Mouse (Mus musculus) G1E-ER4 (cell line): ENCODE results near the gene Gabrd. TPM values are rescaled to one million over a fixed set of nuclear protein-coding genes. Genes with fewer than 3 reads are reported as not detected.

Experiments used
- GATA1 ChIP-seq: IDR thresholded peaks from one replicate; pipeline ENCODE4 v1.8.0; 2012; ENCODE audit warnings: low read length, inconsistent platforms
- polyA plus RNA-seq: library from polyadenylated mRNA; stranded (reverse); fragments of >175 nt; gene quantifications from 2 replicates; pipeline ENCODE4 v1.2.3, GENCODE M21; 2012

Gabrd gene
- polyA plus RNA-seq = not detected in 2 replicates

GRCm38 (mm10) chr4:155397511-155398221, at the start of gene Gabrd:
Gene Gabrd (minus strand): TSS chr4:155398112.
- TF ChIP-seq GATA1 = no peak

- no peak for TF ChIP-seq GATA1
Measured at GRCm38 (mm10) chr4:155442808-155443207, 44.9 kb upstream of the Gabrd start.

- no peak for TF ChIP-seq GATA1
Measured at GRCm38 (mm10) chr4:155433993-155434392, 36.1 kb upstream of the Gabrd start.

- no peak for TF ChIP-seq GATA1
Measured at GRCm38 (mm10) chr4:155432358-155432757, 34.4 kb upstream of the Gabrd start.

- no peak for TF ChIP-seq GATA1
Measured at GRCm38 (mm10) chr4:155429202-155429601, 31.3 kb upstream of the Gabrd start.

GRCm38 (mm10) chr4:155428442-155428841, 30.5 kb upstream of the Gabrd start:
- no peak for TF ChIP-seq GATA1

GRCm38 (mm10) chr4:155426272-155426671, 28.4 kb upstream of the Gabrd start:
- no peak for TF ChIP-seq GATA1

- TF ChIP-seq GATA1 = no peak
Measured at GRCm38 (mm10) chr4:155423988-155424387, 26.1 kb upstream of the Gabrd start.

- no peak for TF ChIP-seq GATA1
Measured at GRCm38 (mm10) chr4:155420137-155420536, 22.2 kb upstream of the Gabrd start.

- TF ChIP-seq GATA1 = no peak
Measured at GRCm38 (mm10) chr4:155414656-155415235, 16.8 kb upstream of the Gabrd start.

- no peak for TF ChIP-seq GATA1
Measured at GRCm38 (mm10) chr4:155413641-155414335, 15.9 kb upstream of the Gabrd start.

GRCm38 (mm10) chr4:155412124-155412523, 14.2 kb upstream of the Gabrd start:
- no peak for TF ChIP-seq GATA1

- TF ChIP-seq GATA1 = no peak
Measured at GRCm38 (mm10) chr4:155409058-155409776, 11.3 kb upstream of the Gabrd start, which contains the start of gene Cfap74. Gene Cfap74 (plus strand): TSS chr4:155409190.

GRCm38 (mm10) chr4:155408695-155409057, 10.8 kb upstream of the Gabrd start:
- TF ChIP-seq GATA1 = no peak

- no peak for TF ChIP-seq GATA1
Measured at GRCm38 (mm10) chr4:155402489-155402888, 4.6 kb upstream of the Gabrd start.

- TF ChIP-seq GATA1 = no peak
Measured at GRCm38 (mm10) chr4:155401121-155401520, 3.2 kb upstream of the Gabrd start.
